Mouse (Mus musculus): ENCODE data around the gene Lama2.

DNA sequence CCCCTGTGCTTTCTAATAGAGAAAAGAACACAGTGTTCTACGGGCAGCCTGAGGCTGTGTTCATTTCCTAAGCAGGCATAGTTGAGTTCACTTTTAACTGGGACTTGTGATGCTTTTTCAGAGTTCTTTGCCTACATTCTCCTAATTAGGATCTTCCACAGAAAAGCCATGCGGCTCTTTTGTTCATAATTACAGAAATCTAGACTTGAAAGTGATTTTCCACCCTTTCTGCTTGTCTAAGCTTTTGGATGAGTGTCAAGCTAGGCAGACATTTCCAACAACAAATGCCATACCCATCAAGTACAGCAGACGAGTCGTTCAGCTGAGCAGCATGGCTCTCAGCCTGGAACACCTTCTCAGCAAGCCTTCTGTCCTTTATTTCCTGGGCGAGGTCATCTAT lies 515.7 kb downstream of the Lama2 start:
- TF ChIP-seq CTCF (IDR thresholded peaks at IDR 0.05; ENCODE audit: extremely low read depth, insufficient read depth, insufficient read length, insufficient replicate concordance) (no peak), POLR2A (IDR thresholded peaks at IDR 0.05; ENCODE audit: low read depth, low read length) (no peak)

Measured in spleen, adult 2 months (tissue).